Mouse (Mus musculus) MEL (cell line): ENCODE measurements around the gene Evi2b. TPM values are rescaled to one million over a fixed set of nuclear protein-coding genes. Genes with fewer than 3 reads are reported as not detected.

Experiments
- DNase-seq: peaks from one replicate; pipeline ENCODE4 v3.0.0; 2011; ENCODE audit warnings: low read depth, low spot score
- H3K27ac ChIP-seq: 2 replicates; pipeline ENCODE4 v1.5.1; 2012; ENCODE audit warnings: low read depth, mild to moderate bottlenecking, control low read depth, low read length, moderate library complexity; ENCODE audit not compliant: control insufficient read depth
- H3K27me3 ChIP-seq, 2 experiments: fragments of 150-350 bp in 1 of 2; sonication (generic) in 1 of 2; 2 replicates each; pipeline ENCODE4 v1.6.1; 2012; ENCODE audit warnings: low read length in 2 of 2, mild to moderate bottlenecking in 2 of 2, improper control_type of control experiment in 1 of 2, moderate library complexity in 1 of 2; ENCODE audit not compliant: insufficient read depth in 2 of 2, control insufficient read depth in 1 of 2
- H3K36me3 ChIP-seq, 2 experiments: 2 replicates each; pipeline ENCODE4 v1.6.1; 2012 to 2014; ENCODE audit warnings: low read length in 2 of 2, improper control_type of control experiment in 1 of 2, inconsistent platforms in 1 of 2, mild to moderate bottlenecking in 1 of 2; ENCODE audit not compliant: insufficient read depth in 2 of 2, control insufficient read depth in 1 of 2
- H3K4me1 ChIP-seq, 2 experiments: fragments of 150-350 bp in 1 of 2; sonication (generic) in 1 of 2; 2 replicates each; pipeline ENCODE4 v1.6.1; 2012; ENCODE audit warnings: low read length in 2 of 2, improper control_type of control experiment in 1 of 2, mild to moderate bottlenecking in 1 of 2; ENCODE audit not compliant: insufficient read depth in 2 of 2, control insufficient read depth in 1 of 2
- H3K4me3 ChIP-seq, 2 experiments: fragments of 150-350 bp in 1 of 2; sonication (generic) in 1 of 2; 2 replicates each; pipeline ENCODE4 v1.5.1; 2012; ENCODE audit warnings: low read depth in 2 of 2, low read length in 2 of 2, mild to moderate bottlenecking in 2 of 2, moderate library complexity in 2 of 2, control low read depth in 1 of 2, improper control_type of control experiment in 1 of 2; ENCODE audit not compliant: control insufficient read depth in 1 of 2, insufficient read depth in 1 of 2
- H3K79me2 ChIP-seq: 2 replicates; pipeline ENCODE4 v1.6.1; 2012; ENCODE audit warnings: mild to moderate bottlenecking, low read length, moderate library complexity; ENCODE audit not compliant: control insufficient read depth, poor library complexity, insufficient read depth
- H3K9ac ChIP-seq: 2 replicates; pipeline ENCODE4 v1.6.1; 2012; ENCODE audit warnings: low read depth, mild to moderate bottlenecking, control low read depth, low read length, moderate library complexity; ENCODE audit not compliant: control insufficient read depth, poor library complexity, severe bottlenecking
- H3K9me3 ChIP-seq: fragments of 150-350 bp; sonication (generic); replicated peaks from 2 replicates; pipeline ENCODE4 v1.6.1; 2012; ENCODE audit warnings: mild to moderate bottlenecking, low read length, improper control_type of control experiment, moderate library complexity; ENCODE audit not compliant: insufficient read depth
- BHLHE40 ChIP-seq: IDR thresholded peaks from 2 replicates; pipeline ENCODE4 v1.6.1; 2012; ENCODE audit warnings: low read depth, mild to moderate bottlenecking, inconsistent platforms, low read length, improper control_type of control experiment, borderline replicate concordance
- CTCF ChIP-seq, 3 experiments: IDR thresholded peaks in 2 of 3; conservative IDR thresholded peaks in 1 of 3; 2 replicates each; pipeline ENCODE4 v1.5.1; 2011 to 2012; ENCODE audit warnings: low read length in 3 of 3, low read depth in 2 of 3, mild to moderate bottlenecking in 2 of 3, improper control_type of control experiment in 1 of 3, inconsistent platforms in 1 of 3, mixed read lengths in 1 of 3, moderate library complexity in 1 of 3; ENCODE audit not compliant: control insufficient read depth in 1 of 3, insufficient read depth in 1 of 3, poor library complexity in 1 of 3, severe bottlenecking in 1 of 3
- ELF1 ChIP-seq: IDR thresholded peaks from 2 replicates; pipeline ENCODE4 v1.6.1; 2014; ENCODE audit warnings: low read depth, mild to moderate bottlenecking, inconsistent platforms, low read length, improper control_type of control experiment, moderate library complexity
- ETS1 ChIP-seq: IDR thresholded peaks from 2 replicates; pipeline ENCODE4 v1.6.1; 2012; ENCODE audit warnings: low read depth, mild to moderate bottlenecking, inconsistent platforms, low read length, improper control_type of control experiment, moderate library complexity
- JUND ChIP-seq: IDR thresholded peaks from 2 replicates; pipeline ENCODE4 v1.6.1; 2011; ENCODE audit warnings: low read depth, mild to moderate bottlenecking, improper control_type of control experiment, low read length
- MAFK ChIP-seq: IDR thresholded peaks from 2 replicates; pipeline ENCODE4 v1.6.1; 2011; ENCODE audit warnings: low read depth, mild to moderate bottlenecking, low read length, improper control_type of control experiment, borderline replicate concordance
- POLR2A ChIP-seq, 2 experiments: IDR thresholded peaks; 2 replicates each; pipeline ENCODE4 v1.6.1; 2011 to 2012; ENCODE audit warnings: low read length in 2 of 2, mild to moderate bottlenecking in 2 of 2, control low read depth in 1 of 2, improper control_type of control experiment in 1 of 2, low read depth in 1 of 2, moderate library complexity in 1 of 2; ENCODE audit not compliant: control insufficient read depth in 1 of 2, insufficient read depth in 1 of 2, poor library complexity in 1 of 2
- POLR2AphosphoS2 ChIP-seq: IDR thresholded peaks from 2 replicates; pipeline ENCODE4 v1.6.1; 2011; ENCODE audit warnings: low read length, improper control_type of control experiment
- POLR2AphosphoS5 ChIP-seq: IDR thresholded peaks from 2 replicates; pipeline ENCODE4 v1.6.1; 2012; ENCODE audit warnings: low read depth, borderline replicate concordance, mild to moderate bottlenecking, inconsistent platforms, low read length, moderate library complexity, mixed read lengths
- RAD21 ChIP-seq: IDR thresholded peaks from 2 replicates; pipeline ENCODE4 v1.6.1; 2011; ENCODE audit warnings: mild to moderate bottlenecking, low read depth, low read length, improper control_type of control experiment
- SIN3A ChIP-seq: IDR thresholded peaks from 2 replicates; pipeline ENCODE4 v1.6.1; 2012; ENCODE audit warnings: low read length, improper control_type of control experiment, inconsistent platforms
- SMC3 ChIP-seq: IDR thresholded peaks from 2 replicates; pipeline ENCODE4 v1.6.1; 2011; ENCODE audit warnings: low read depth, low read length, improper control_type of control experiment
- TAL1 ChIP-seq: IDR thresholded peaks from 2 replicates; pipeline ENCODE4 v1.6.1; 2012; ENCODE audit warnings: mild to moderate bottlenecking, inconsistent platforms, low read length, moderate library complexity, mixed read lengths
- TBP ChIP-seq: IDR thresholded peaks from 2 replicates; pipeline ENCODE4 v1.8.0; 2011; ENCODE audit warnings: low read depth, low read length, improper control_type of control experiment
- TCF12 ChIP-seq: IDR thresholded peaks from 2 replicates; pipeline ENCODE4 v1.6.1; 2014; ENCODE audit warnings: low read depth, mild to moderate bottlenecking, inconsistent platforms, low read length, improper control_type of control experiment, moderate library complexity
- ZMIZ1 ChIP-seq: IDR thresholded peaks from 2 replicates; pipeline ENCODE4 v1.6.1; 2012; ENCODE audit warnings: low read depth, mild to moderate bottlenecking, inconsistent platforms, low read length, improper control_type of control experiment, moderate library complexity
- polyA plus RNA-seq, 2 experiments: library from polyadenylated mRNA; stranded (reverse) in 1 of 2; unstranded in 1 of 2; fragments of >175 nt in 1 of 2; fragments of >200 nt in 1 of 2; gene quantifications; 2 replicates each; pipeline versions ENCODE4 v1.2.1 to v1.2.4; 2012; ENCODE audit warnings: low replicate concordance in 2 of 2, low read depth in 1 of 2; ENCODE audit not compliant: insufficient read length in 2 of 2, insufficient read depth in 1 of 2, missing spikeins in 1 of 2
- total RNA-seq: library from RNA; depleted of rRNA; stranded (reverse); fragments of 300-350 nt; gene quantifications from 2 replicates; pipeline ENCODE4 v1.2.3, GENCODE M21; 2012

Evi2b gene
- total and polyA plus RNA-seq, 3 experiments = 8.1 to 42.4 TPM; not detected in 1

DNA sequence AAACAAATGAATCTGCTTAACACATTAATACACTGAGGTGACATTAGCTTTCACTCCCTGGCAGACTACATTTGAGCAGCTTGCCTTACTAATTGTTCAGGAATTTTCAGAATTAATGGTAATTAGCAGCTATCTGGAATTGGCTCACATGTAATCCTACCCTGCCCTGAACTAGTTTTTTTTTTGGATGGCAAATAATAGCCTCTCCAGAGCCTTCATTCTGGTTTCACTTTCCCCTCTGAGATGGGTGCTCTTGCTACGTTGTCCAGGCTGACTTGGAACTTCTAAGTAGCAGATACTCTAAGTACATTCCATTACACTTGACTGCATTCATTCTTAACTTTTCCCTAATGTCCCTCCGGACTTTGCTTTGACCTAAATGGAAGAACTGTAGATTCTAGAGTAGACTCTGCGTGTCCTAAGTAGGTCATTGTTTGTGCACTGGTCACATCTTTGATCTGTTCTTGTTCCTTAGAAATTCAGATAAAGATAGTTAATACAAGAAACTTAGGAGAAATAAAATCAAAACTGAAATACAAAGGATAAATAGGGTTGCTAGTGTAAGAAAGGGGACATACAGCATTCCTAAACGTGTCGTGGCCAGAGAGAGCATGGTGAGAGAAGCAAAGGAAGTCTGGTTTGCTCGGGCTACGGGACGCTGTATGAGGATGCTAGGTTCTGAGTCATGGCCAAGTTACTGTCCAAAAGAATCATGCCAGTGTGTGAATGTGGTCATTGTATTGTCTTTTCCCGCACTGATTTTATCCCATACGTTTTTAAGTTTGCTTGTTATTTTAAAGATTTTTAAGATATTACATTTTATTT is 28.4 kb downstream of the Evi2b start:
- TF ChIP-seq JUND (no peak), BHLHE40 (no peak), TAL1 (no peak), TBP (no peak)
- TF ChIP-seq, all 39 proteins: peak for 0
- no peak overlapping the region for H3K27ac ChIP-seq
- no peaks in the 10 kb centered on the region for H3K27me3 ChIP-seq
- H3K9ac ChIP-seq = no peak overlapping the region
- no peak overlapping the region for H3K4me3 ChIP-seq
- DNase-seq = no peak
- H3K36me3 ChIP-seq = peaks cover 0 to 4% of the 10 kb centered on the region in 2 experiments; a peak in 2 of 4 replicates
- H3K9me3 ChIP-seq = no peaks in the 10 kb centered on the region
- no peaks in the 10 kb centered on the region for H3K79me2 ChIP-seq
- H3K4me1 ChIP-seq = no peaks in the 10 kb centered on the region

DNA sequence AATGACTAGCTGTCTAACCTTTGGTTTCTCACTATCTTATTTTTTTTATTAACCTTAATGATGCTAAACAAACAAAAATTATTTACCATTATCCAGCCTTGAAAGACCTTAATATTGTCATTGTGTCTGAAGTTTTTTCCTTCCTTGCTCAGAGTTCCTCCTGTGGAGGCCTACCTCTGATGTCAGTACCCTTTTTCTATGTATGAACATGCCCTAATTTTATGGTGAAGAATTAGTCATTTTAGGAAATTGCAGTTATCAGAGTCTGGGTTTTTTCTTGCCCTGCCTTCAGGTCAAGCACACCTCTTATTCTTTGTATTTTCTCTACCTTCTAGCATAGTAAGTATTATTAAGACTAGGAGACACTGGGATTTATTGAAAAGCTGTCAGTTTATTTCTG is 38.8 kb downstream of the Evi2b start:
- no peak for DNase-seq
- Histone ChIP-seq H3K27ac (no peak overlapping the region), H3K4me1 (no peaks in the 10 kb centered on the region), H3K9me3 (no peaks in the 10 kb centered on the region), H3K27me3 (no peaks in the 10 kb centered on the region), H3K79me2 (no peaks in the 10 kb centered on the region), H3K9ac (no peak overlapping the region), H3K36me3 (peaks cover 0 to 4% of the 10 kb centered on the region in 2 experiments; a peak in 2 of 4 replicates), H3K4me3 (no peak overlapping the region)
- TF ChIP-seq SIN3A = no peak
- no peak for TF ChIP-seq POLR2AphosphoS2
- no peak for TF ChIP-seq SMC3
- TF ChIP-seq POLR2A (IDR thresholded peaks at IDR 0.05; ENCODE audit: control insufficient read depth in 1 of 2, insufficient read depth in 1 of 2, low read depth in 1 of 2, low read length in 2 of 2, poor library complexity in 1 of 2) = no peak
- no peak for TF ChIP-seq RAD21
- no peak for TF ChIP-seq ZMIZ1
- TF ChIP-seq POLR2AphosphoS5 = no peak
- no peak for TF ChIP-seq TBP
- no peak for TF ChIP-seq ELF1
- TF ChIP-seq ETS1 = no peak

DNA sequence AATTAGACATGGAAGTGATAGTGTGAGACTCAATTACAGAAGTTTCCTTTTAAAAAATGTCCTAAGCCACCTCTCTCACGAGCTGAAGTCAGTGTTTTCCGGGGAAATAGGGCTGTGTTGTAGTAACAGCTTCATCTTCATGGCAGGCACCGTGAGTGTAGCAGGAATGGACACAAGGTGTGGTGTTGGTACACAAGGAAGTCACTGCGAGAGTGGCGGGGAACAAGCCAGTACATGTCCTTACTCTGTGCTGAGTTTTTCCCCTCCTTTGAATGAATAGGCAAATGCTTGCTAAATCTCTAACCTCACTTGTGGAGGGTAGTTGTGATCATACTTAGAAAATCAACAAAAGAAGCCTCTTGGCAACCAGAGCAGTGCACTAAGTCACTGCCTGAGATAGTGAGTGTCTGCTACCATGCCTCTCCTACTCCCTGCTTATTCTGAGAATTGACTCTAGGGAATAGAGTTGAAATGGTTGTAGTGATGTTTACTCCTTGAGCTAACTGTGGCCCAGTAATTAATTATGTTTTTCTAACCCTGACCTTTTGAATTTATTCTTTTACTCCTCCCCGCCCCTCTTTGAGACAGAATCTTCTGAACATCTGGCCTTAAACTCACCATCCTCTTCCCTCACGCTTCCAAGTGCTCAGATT is 39.6 kb downstream of the Evi2b start:
- Histone ChIP-seq H3K27ac (no peak overlapping the region), H3K27me3 (no peaks in the 10 kb centered on the region), H3K9me3 (no peaks in the 10 kb centered on the region), H3K9ac (no peak overlapping the region), H3K36me3 (peaks cover 0 to 4% of the 10 kb centered on the region in 2 experiments; a peak in 2 of 4 replicates), H3K4me3 (no peak overlapping the region), H3K4me1 (no peaks in the 10 kb centered on the region), H3K79me2 (no peaks in the 10 kb centered on the region)
- TF ChIP-seq CTCF (IDR thresholded peaks at IDR 0.05 in 2 of 3, conservative IDR thresholded peaks at IDR 0.05 in 1 of 3; ENCODE audit: control insufficient read depth in 1 of 3, insufficient read depth in 1 of 3, low read depth in 2 of 3, low read length in 3 of 3, poor library complexity in 1 of 3, severe bottlenecking in 1 of 3) = no peak
- TF ChIP-seq POLR2AphosphoS2 = no peak
- TF ChIP-seq MAFK = no peak
- no peak for TF ChIP-seq TCF12
- TF ChIP-seq TAL1 = no peak
- no peak for DNase-seq
